Mouse (Mus musculus) NIH3T3 (cell line): ENCODE data around the gene Ccdc148.

Experiments used
- DNase-seq: peaks from one replicate; pipeline ENCODE4 v3.0.0-alpha.2; 2012; ENCODE audit warnings: low read depth

Ccdc148 gene

GRCm38 (mm10) chr2:59160605-59160963, at the start of gene Ccdc148, which contains the start of gene Pkp4:
Gene Ccdc148 (minus strand): TSS chr2:59160683.
Gene Pkp4 (plus strand): TSS chr2:59160850.
- peak; percentile 97 for DNase-seq

- DNase-seq = no peak
These were observed 47.8 kb upstream of the Ccdc148 start for GRCm38 (mm10) chr2:59208276-59208675.

- DNase-seq = no peak
These were observed 47.2 kb upstream of the Ccdc148 start for GRCm38 (mm10) chr2:59207725-59208124.

GRCm38 (mm10) chr2:59207240-59207639, 46.8 kb upstream of the Ccdc148 start:
- DNase-seq = peak; percentile 26

- DNase-seq = no peak
These were observed 45.7 kb upstream of the Ccdc148 start for GRCm38 (mm10) chr2:59206190-59206589.

GRCm38 (mm10) chr2:59205092-59205491, 44.6 kb upstream of the Ccdc148 start:
- no peak for DNase-seq

GRCm38 (mm10) chr2:59203627-59204425, 43.3 kb upstream of the Ccdc148 start:
- DNase-seq = no peak

GRCm38 (mm10) chr2:59202930-59203329, 42.4 kb upstream of the Ccdc148 start:
- DNase-seq = peak; percentile 28

GRCm38 (mm10) chr2:59200511-59200910, 40.0 kb upstream of the Ccdc148 start:
- DNase-seq = no peak

GRCm38 (mm10) chr2:59199476-59199976, 39.0 kb upstream of the Ccdc148 start:
- DNase-seq = peak; percentile 29

GRCm38 (mm10) chr2:59197156-59197555, 36.7 kb upstream of the Ccdc148 start:
- no peak for DNase-seq

- peak; percentile 40 for DNase-seq
These were observed 32.6 kb upstream of the Ccdc148 start for GRCm38 (mm10) chr2:59193117-59193516.

GRCm38 (mm10) chr2:59191466-59191865, 31.0 kb upstream of the Ccdc148 start:
- DNase-seq = peak; percentile 26

- DNase-seq = no peak
These were observed 29.7 kb upstream of the Ccdc148 start for GRCm38 (mm10) chr2:59190186-59190585.

GRCm38 (mm10) chr2:59189661-59190185, 29.2 kb upstream of the Ccdc148 start:
- no peak for DNase-seq

GRCm38 (mm10) chr2:59188306-59188705, 27.8 kb upstream of the Ccdc148 start:
- DNase-seq = no peak

GRCm38 (mm10) chr2:59186966-59187365, 26.5 kb upstream of the Ccdc148 start:
- DNase-seq = no peak

- no peak for DNase-seq
These were observed 25.6 kb upstream of the Ccdc148 start for GRCm38 (mm10) chr2:59186122-59186521.

- DNase-seq = no peak
These were observed 23.9 kb upstream of the Ccdc148 start for GRCm38 (mm10) chr2:59184107-59185064.

GRCm38 (mm10) chr2:59183541-59183940, 23.1 kb upstream of the Ccdc148 start:
- no peak for DNase-seq

GRCm38 (mm10) chr2:59181321-59182113, 21.0 kb upstream of the Ccdc148 start:
- no peak for DNase-seq
